Mouse (Mus musculus): ENCODE data around the gene Rhou.

- TF ChIP-seq CTCF (IDR thresholded peaks at IDR 0.05) (no peak), EP300 (IDR thresholded peaks at IDR 0.05) (no peak)
Observed at GRCm38 (mm10) chr8:123670766-123671165, 17.0 kb downstream of the Rhou start.

Measured in lung, postnatal 0 days (tissue).